Mouse (Mus musculus) lung, embryonic 14.5 days (tissue): ENCODE measurements around the gene Pitpna. TPM values are rescaled to one million over a fixed set of nuclear protein-coding genes. Genes with fewer than 3 reads are reported as not detected.

ENCODE experiments used
- ATAC-seq: fragments of 200-750 bp; cut with Nextera tagmentation; 2 replicates; pipeline ENCODE4 v1.8.0; 2017; ENCODE audit warnings: mild to moderate bottlenecking, moderate TSS enrichment, moderate library complexity; ENCODE audit not compliant: insufficient read depth
- DNase-seq: peaks from one replicate; pipeline ENCODE4 v3.0.0-alpha.2; 2015
- H3K27ac ChIP-seq: fragments of 300-500 bp; sonication (generic); 2 replicates; pipeline ENCODE4 v1.5.1; 2014; ENCODE audit warnings: low read depth, mild to moderate bottlenecking, moderate library complexity
- H3K27me3 ChIP-seq: fragments of 300-500 bp; sonication (generic); 2 replicates; pipeline ENCODE4 v1.6.1; 2014; ENCODE audit warnings: low read length, control low read depth; ENCODE audit not compliant: insufficient read depth
- H3K36me3 ChIP-seq: fragments of 300-500 bp; sonication (generic); 2 replicates; pipeline ENCODE4 v1.6.1; 2014; ENCODE audit warnings: control low read depth; ENCODE audit not compliant: insufficient read depth
- H3K4me1 ChIP-seq: fragments of 300-500 bp; sonication (generic); 2 replicates; pipeline ENCODE4 v1.6.1; 2014; ENCODE audit warnings: antibody characterized with exemption, control low read depth; ENCODE audit not compliant: insufficient read depth
- H3K4me2 ChIP-seq: fragments of 300-500 bp; sonication (generic); 2 replicates; pipeline ENCODE4 v1.6.1; 2014; ENCODE audit warnings: mild to moderate bottlenecking
- H3K4me3 ChIP-seq: fragments of 300-500 bp; sonication (generic); 2 replicates; pipeline ENCODE4 v1.5.1; 2014; ENCODE audit warnings: low read depth, low read length
- H3K9ac ChIP-seq: fragments of 300-500 bp; sonication (generic); 2 replicates; pipeline ENCODE4 v1.6.1; 2014
- H3K9me3 ChIP-seq: fragments of 300-500 bp; sonication (generic); 2 replicates; pipeline ENCODE4 v1.6.1; 2016; ENCODE audit warnings: low read depth, low read length, control low read depth
- CTCF ChIP-seq: IDR thresholded peaks from 2 replicates; pipeline ENCODE4 v1.5.1; 2016; ENCODE audit warnings: antibody characterized with exemption, low read depth
- WGBS: fragments of 180-500 bp; shearing (Covaris S2); extraction: QIAGEN DNeasy Blood & Tissue Kit; methylation state at CpG from one replicate; pipeline ENCODE4 v1.1.7; 2014; 5-methylcytosine and 5-hydroxymethylcytosine counted together
- polyA plus RNA-seq: library from polyadenylated mRNA; unstranded; fragments of >200 nt; fragmentation: Nextera tagmentation; extraction: Ambion mirVana; gene quantifications from 2 replicates; pipeline ENCODE4 v1.2.1, GENCODE M21; 2014

Pitpna gene
- polyA plus RNA-seq, 1 experiment from 2014 or later, result 89.6 TPM

GRCm38 (mm10) chr11:75654471-75655390, 66.8 kb downstream of the Pitpna start:
- H3K4me2 ChIP-seq, result peak overlapping the region; percentile 89
- TF ChIP-seq CTCF, result no peak
- H3K27me3 ChIP-seq, result 0 out of 2 replicates have a peak, but pooled peaks cover 3% of the 10 kb centered on the region
- peaks cover 16% of the 10 kb centered on the region for H3K36me3 ChIP-seq
- H3K27ac ChIP-seq, result peak overlapping the region; percentile 89
- 0 out of 2 replicates have a peak overlapping the region, but pooled peaks have one; percentile 58 for H3K9ac ChIP-seq
- H3K9me3 ChIP-seq, result no peaks in the 10 kb centered on the region
- peak overlapping the region; percentile 71 for H3K4me3 ChIP-seq
- WGBS, result 43% methylated on average over 25 of the region's 25 CpGs
- no peak for DNase-seq
- peaks cover 40% of the 10 kb centered on the region for H3K4me1 ChIP-seq
- ATAC-seq, result no peak

GRCm38 (mm10) chr11:75655621-75656545, 68.0 kb downstream of the Pitpna start:
- H3K27ac ChIP-seq, result peak overlapping the region; percentile 89
- peak overlapping the region; percentile 77 for H3K9ac ChIP-seq
- no peak for TF ChIP-seq CTCF
- H3K27me3 ChIP-seq, result 0 out of 2 replicates have a peak, but pooled peaks cover 3% of the 10 kb centered on the region
- WGBS, result under 1% methylated on average over 74 of the region's 78 CpGs
- H3K4me2 ChIP-seq, result peak overlapping the region; percentile 89
- DNase-seq (peak; percentile 83), ATAC-seq (peak; percentile 44)
- peaks cover 35% of the 10 kb centered on the region for H3K4me1 ChIP-seq
- H3K36me3 ChIP-seq, result peaks cover 27% of the 10 kb centered on the region
- H3K9me3 ChIP-seq, result no peaks in the 10 kb centered on the region
- H3K4me3 ChIP-seq, result peak overlapping the region; percentile 71

GRCm38 (mm10) chr11:75656621-75657590, 69.0 kb downstream of the Pitpna start:
- no peak for TF ChIP-seq CTCF
- no peak for ATAC-seq
- peak overlapping the region; percentile 89 for H3K4me2 ChIP-seq
- H3K9ac ChIP-seq, result peak overlapping the region; percentile 77
- peaks cover 37% of the 10 kb centered on the region for H3K36me3 ChIP-seq
- no peaks in the 10 kb centered on the region for H3K9me3 ChIP-seq
- no peak for DNase-seq
- 55% methylated on average over 17 of the region's 20 CpGs for WGBS
- peak overlapping the region; percentile 71 for H3K4me3 ChIP-seq
- H3K27me3 ChIP-seq, result 0 out of 2 replicates have a peak, but pooled peaks cover 3% of the 10 kb centered on the region
- peaks cover 34% of the 10 kb centered on the region for H3K4me1 ChIP-seq
- peak overlapping the region; percentile 89 for H3K27ac ChIP-seq

- Histone ChIP-seq H3K4me2 (no peak overlapping the region), H3K27me3 (0 out of 2 replicates have a peak, but pooled peaks cover 3% of the 10 kb centered on the region), H3K9me3 (no peaks in the 10 kb centered on the region), H3K36me3 (peaks cover 47% of the 10 kb centered on the region), H3K4me3 (no peak overlapping the region), H3K27ac (no peak overlapping the region), H3K9ac (no peak overlapping the region), H3K4me1 (peaks cover 28% of the 10 kb centered on the region)
- TF ChIP-seq CTCF, result no peak
- no peak for DNase-seq
- no peak for ATAC-seq
Observed at GRCm38 (mm10) chr11:75657841-75658240, 69.9 kb downstream of the Pitpna start.

- peaks cover 25% of the 10 kb centered on the region for H3K4me1 ChIP-seq
- no peak for DNase-seq
- no peak overlapping the region for H3K27ac ChIP-seq
- whole genome bisulfite sequencing, result 92% methylated on average over 13 of the region's 13 CpGs
- no peak overlapping the region for H3K9ac ChIP-seq
- TF ChIP-seq CTCF, result no peak
- no peak overlapping the region for H3K4me2 ChIP-seq
- H3K36me3 ChIP-seq, result peaks cover 50% of the 10 kb centered on the region
- H3K9me3 ChIP-seq, result no peaks in the 10 kb centered on the region
- H3K4me3 ChIP-seq, result no peak overlapping the region
- ATAC-seq, result no peak
- H3K27me3 ChIP-seq, result no peaks in the 10 kb centered on the region
Observed at GRCm38 (mm10) chr11:75658311-75658710, 70.4 kb downstream of the Pitpna start.
